Mouse (Mus musculus) neutrophil, adult 5-6 weeks (primary cell): Measurements from ENCODE around the gene Pde6g. TPM values are rescaled to one million over a fixed set of nuclear protein-coding genes. Genes with fewer than 3 reads are reported as not detected.
"Not testable (repeated sequence)": the region's sequence is repeated elsewhere in the genome, so short reads cannot be mapped to it uniquely, and the experiment has no call there.

ENCODE experiments used
- ATAC-seq: fragments of 151-379, 151-347 bp; 2 replicates; pipeline ENCODE4 v1.8.0; 2017; ENCODE audit warnings: mild to moderate bottlenecking, moderate TSS enrichment; ENCODE audit not compliant: insufficient number of reproducible peaks, poor library complexity, low FRiP score, severe bottlenecking; ENCODE audit errors: extremely low read depth
- total RNA-seq: library from RNA; stranded (forward); fragments of 200-1000 nt; gene quantifications from 2 replicates; pipeline ENCODE4 v1.2.3, GENCODE M21; 2017

The Pde6g gene
- total RNA-seq, 1 experiment from 2014 or later = not detected

DNA sequence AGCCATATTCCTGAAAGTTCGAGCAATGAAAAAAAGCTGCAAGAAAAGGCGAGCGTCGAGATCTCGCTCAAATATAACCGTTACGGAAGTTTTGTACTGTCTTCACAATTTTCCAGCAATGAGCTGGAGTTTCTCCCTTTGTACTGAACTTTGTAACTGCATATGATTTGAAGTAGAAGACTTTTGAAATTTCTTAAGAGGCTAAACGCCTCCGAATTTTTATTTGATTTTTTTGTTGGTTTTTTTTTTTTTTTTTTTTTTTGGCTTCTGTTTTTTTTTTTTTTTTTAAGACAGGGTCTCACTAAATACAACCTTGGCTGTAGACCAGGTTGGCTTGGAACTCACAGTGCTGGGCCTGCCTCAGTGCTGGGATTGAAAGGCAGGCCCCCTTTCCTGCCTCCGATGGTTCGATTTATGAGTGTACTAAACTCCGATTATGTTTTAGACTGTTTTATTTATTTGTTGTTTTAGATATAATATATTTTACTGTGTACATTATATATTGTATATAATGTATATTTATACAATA, 15.4 kb downstream of the Pde6g start:
- no peak for ATAC-seq

DNA sequence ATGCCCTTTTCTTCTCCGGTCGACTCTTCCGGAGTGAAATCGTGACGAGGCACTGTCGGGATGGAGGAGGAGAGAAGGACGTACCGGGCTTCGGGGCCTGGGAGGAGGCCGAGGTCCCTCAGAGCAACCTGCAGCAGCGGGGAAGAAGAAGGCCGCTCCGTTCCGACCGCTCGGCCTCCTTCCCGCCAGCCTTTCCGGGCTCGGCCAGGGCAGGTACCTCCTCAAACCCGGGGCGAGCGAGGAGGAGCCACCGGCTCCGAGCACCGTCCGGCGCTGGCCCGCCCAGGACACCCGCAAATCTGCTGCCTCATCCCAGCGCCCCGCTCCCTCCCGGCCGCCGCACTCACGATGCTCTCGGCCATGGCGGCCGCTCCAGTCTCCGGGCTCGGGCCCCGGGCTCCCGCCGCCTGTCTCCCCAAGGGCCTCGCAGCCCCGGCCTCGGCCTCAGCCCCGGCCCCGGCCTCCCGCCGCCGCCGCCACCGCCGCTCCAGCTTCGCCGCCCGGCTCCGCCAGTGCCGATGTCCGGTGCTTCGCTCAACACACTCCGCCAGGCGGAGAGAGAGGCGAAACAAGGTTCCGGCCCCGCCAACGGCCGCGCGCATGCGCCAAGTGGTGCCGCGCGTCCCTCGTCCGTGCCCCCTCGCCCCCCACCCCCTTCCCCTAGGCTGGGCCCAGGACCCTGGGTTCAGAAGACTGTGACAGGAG, 16.0 kb downstream of the Pde6g start, which contains the start of gene Nploc4:
Gene Nploc4, minus strand, starts transcription at position 557 of the 705 bp plus-strand sequence.
- ATAC-seq = peak; percentile 83

DNA sequence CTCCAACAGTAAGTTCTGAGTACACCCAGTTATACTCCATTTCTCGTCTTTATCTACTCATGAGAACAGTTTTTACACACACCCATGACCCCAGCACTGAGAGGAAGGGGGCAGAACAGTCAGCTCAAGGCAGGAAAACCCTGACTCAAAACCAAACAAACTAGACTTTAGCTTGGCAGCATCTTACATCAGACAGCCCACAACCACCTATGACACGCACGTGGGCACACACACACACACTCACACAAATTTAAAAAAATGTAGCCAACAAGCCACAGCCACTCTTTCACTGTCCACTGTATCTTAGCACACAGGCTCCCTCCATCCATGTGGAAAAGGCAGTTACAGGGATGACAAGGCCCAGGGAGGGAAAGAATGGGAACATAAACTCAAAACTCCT, 26.6 kb downstream of the Pde6g start:
- ATAC-seq = no peak

DNA sequence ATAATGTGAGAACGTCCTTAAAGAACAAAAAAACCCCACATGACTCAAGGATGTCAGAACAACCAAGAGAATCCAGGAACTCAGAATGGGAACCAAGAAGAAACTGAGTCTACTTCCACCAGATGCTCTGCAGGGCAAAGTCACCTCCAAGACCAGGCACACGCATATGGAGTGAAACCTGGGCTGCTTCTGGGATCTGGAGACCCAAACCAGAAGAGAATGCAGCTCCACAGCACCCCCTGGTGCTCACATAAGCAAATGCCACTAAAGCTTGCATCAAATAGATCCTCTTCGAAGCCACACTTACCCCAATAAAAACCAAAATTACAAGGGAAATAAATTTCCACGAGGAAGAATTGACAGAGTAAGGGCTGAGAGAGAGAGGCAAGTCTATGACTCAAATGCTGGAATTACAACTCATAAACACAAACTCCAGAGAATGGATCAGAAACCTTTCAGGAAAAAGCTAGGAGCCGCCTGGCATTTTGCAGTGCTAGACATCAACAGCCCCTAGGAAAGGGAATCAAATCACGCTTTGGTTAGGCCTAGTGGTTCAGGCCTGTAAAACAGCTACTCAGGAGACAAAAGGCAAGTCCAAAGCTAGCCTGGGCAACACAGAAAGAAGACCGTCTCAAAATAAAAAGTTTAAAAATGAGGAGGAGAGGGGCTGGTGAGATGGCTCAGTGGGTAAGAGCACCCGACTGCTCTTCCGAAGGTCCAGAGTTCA, 29.6 kb downstream of the Pde6g start:
- peak; percentile 44; the same call in 1 of the 2 replicates for ATAC-seq

DNA sequence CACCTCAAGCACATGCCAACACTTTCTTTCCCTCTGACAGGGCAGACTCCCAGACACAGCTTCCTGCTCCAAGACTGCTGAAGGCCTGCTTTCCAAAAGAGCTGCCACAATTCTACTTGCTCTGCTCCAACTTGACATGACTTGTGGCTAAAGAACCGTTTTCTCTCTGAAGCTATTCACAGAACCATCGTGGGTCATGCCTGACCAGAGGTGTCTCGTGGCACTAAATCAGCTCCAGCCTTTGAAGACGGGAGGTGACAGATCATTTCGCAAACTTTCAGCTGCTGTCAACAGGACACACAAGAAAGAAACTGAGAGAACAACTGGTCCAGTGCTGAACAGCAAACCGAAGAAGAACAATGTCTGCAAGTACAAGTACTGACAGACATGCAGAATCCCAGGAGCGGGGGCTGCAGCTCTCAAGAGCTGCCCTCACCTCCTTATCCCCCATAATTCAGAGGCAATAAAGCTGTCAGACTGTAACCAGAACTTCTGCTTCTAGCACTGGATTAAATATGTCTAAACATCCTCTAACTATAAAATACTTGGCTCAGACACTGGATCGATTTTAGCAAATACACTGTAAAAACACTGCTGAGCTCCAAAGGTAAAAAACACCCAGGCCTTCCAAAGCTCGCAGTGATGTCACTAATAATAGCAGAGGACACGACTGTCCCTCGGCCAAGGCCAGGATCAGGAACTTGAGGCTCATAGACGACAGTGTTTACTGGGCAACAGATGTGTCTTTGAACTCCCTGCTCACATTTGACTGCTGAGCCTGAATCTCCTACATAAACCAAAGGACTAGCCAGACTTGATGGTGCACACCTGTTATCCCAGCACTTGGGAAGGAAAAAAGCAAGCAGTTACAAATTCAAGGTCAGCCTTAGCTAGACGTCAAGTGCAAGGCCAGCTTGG, 30.4 kb downstream of the Pde6g start:
- no peak for ATAC-seq

DNA sequence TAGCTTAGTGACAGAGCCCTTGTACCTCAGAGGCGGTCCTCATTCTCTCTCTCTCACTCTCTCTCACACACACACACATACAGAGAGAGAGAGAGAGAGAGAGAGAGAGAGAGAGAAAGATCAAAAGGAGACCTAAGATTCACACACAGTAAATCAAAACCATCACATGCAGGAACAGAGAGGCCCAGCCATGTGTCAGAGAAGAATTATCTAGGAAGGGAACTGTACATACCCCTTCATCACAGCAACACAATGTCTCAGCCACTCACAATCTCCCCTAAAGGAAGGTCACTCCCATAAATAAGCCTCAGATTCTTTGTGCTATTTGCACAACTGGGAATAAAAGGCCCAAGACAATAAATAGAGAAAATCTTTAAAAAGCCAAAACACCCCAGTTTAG, 34.7 kb downstream of the Pde6g start:
- ATAC-seq = no peak

DNA sequence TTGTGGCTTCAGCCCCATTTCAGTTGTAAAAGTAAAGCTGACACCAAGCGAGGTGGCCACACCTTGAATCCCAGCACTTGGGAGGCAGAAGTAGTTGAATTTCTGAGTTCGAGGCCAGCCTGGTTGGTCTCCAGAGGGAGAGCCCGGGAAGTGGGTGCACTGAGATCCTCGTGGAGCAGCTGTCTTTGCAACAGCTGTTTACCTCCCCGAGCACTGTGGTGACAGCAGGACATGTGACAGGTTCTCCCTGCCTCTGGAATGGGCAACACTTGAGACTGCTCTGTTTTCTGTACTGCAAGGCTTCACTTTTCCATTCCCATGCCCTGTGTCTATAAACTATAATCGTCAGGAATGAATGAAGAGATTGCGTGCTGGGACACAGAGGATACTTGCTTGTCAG, 35.4 kb downstream of the Pde6g start:
- no peak for ATAC-seq

DNA sequence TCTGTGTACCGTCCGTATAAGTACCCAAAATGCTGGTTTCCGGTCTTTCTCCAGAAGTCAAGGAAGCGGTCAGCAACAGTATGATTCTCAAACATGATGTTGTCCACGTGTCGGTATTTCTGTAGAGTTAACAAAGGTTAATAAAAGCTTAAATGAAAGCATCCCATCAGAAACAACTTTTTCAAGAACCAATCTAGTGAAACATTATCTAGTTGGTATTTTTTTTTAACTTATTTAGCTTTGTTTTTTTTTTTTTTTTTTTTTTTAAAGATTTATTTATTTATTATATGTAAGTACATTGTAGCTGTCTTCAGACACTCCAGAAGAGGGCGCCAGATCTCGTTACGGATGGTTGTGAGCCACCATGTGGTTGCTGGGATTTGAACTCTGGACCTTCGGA, 39.7 kb downstream of the Pde6g start:
- ATAC-seq = not testable (repeated sequence)

DNA sequence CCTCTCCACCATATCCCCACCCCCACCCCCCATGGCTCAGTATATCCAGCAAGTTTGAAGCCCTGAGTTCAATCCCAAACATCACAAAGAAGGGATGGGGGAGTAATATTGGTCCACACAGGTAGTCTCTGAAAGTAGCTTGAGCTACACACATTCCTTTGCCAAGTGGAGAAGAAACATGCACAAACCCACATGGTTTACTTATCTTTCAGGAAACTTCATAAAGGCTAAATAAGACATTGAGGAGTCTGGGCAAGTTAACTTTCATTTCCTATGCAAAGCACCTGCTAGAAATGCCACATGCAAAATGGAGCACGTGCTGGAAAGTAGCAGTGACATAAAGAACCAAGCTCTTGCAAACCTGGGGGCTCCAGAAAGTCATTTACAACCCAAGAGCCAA, 46.9 kb downstream of the Pde6g start:
- no peak for ATAC-seq

DNA sequence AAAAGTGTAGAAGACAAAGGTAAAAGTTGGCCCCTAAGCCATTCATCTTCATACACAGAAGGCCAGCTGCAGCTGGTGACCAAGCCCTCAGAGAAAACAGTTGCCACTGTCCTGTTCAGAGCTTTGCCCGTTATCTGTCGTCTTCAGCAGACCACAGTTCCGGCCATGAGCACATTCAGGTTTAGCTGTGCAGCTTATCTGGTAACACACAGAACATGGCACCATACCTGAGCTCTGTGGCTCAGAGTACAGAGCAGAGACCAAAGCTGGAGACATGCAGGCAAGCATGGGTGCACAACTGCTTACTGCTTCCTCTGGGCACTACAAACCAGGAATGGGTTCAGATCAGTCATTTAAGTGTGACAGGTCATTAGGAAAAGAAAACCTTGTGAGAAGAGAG, 47.4 kb downstream of the Pde6g start:
- ATAC-seq = no peak

DNA sequence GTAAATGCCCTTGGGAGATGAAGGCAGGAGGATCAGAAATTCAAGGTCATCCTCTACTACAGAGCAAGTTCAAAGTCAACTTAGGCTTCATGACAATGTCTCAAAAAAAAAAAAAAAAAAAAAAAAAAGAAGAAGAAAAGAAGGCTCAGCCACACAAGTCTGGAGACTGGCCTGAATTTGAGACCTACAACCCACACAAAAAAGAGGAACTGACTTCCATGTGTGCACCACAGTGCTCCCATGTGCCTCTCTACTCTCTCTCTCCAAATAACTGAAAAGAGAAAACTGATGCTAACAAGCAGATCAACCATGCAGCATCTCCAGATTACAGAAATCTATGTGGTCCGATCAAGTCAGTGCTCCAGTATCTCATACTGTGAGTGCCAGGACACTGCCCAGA, 48.5 kb downstream of the Pde6g start:
- ATAC-seq = no peak

DNA sequence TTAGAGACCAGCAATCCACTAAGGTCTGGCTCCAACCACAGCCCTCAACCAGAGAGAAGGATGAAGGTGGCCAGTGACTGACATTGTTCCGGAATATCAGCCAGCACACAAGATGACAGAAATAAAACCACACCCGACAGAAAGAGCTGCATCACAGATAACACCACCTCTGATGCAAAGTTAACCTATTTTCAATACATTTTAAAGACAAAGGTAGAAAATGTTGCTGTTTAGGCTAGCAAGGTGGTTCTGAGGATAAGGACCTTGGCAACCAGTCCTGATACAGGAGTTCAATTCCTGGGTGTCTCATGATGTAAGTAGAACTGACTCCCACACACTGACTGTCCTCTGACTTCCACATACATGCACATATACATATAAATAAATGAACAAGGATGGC, 54.0 kb downstream of the Pde6g start:
- ATAC-seq = no peak

Other genes starting within 250 kb of the Pde6g start
- gene Bahcc1, start 220.6 kb downstream of the Pde6g start, total RNA-seq = 0.12 TPM in 1 of 2 replicates, not detected in the other
- gene Actg1, start 105.0 kb downstream of the Pde6g start, total RNA-seq = 1,411 and 1,557 TPM in 2 replicates
- gene Fscn2, start 92.0 kb downstream of the Pde6g start, total RNA-seq = 0.47 TPM in 1 of 2 replicates, not detected in the other
- gene Faap100, start 74.7 kb downstream of the Pde6g start, total RNA-seq = 13.3 and 15.6 TPM in 2 replicates
- gene Nploc4, start 15.8 kb downstream of the Pde6g start, total RNA-seq = 24.4 and 25.4 TPM in 2 replicates
- gene Tspan10, start 10.9 kb downstream of the Pde6g start, total RNA-seq = not detected in 2 replicates
- gene Oxld1, start 4.6 kb upstream of the Pde6g start, total RNA-seq = 5.9 and 9.5 TPM in 2 replicates
- gene Ccdc137, start 4.6 kb upstream of the Pde6g start, total RNA-seq = 35.0 and 48.6 TPM in 2 replicates
- 13.4 and 17.1 TPM in 2 replicates for gene Arl16, start 14.1 kb upstream of the Pde6g start, total RNA-seq
- 20.8 and 24.1 TPM in 2 replicates for gene Mrpl12, start 31.1 kb upstream of the Pde6g start, total RNA-seq
- gene Slc25a10, start 38.3 kb upstream of the Pde6g start, total RNA-seq = 5.0 and 7.9 TPM in 2 replicates
- gene Gcgr, start 77.2 kb upstream of the Pde6g start, total RNA-seq = 0.23 TPM in 1 of 2 replicates, not detected in the other
- gene Mcrip1, start 96.2 kb upstream of the Pde6g start, total RNA-seq = 15.0 and 16.9 TPM in 2 replicates
- gene Ppp1r27, start 97.6 kb upstream of the Pde6g start, total RNA-seq = not detected in 2 replicates
- gene P4hb, start 119.8 kb upstream of the Pde6g start, total RNA-seq = 122 and 155 TPM in 2 replicates
- gene Arhgdia, start 128.1 kb upstream of the Pde6g start, total RNA-seq = 166 and 185 TPM in 2 replicates
- gene Alyref, start 144.9 kb upstream of the Pde6g start, total RNA-seq = 52.7 and 88.0 TPM in 2 replicates
- 15.7 and 22.0 TPM in 2 replicates for gene Anapc11, start 144.9 kb upstream of the Pde6g start, total RNA-seq
- not detected in 2 replicates for gene Npb, start 155.0 kb upstream of the Pde6g start, total RNA-seq
- gene Pcyt2, start 164.4 kb upstream of the Pde6g start, total RNA-seq = 31.7 and 47.8 TPM in 2 replicates
- gene Sirt7, start 171.7 kb upstream of the Pde6g start, total RNA-seq = 181 and 194 TPM in 2 replicates
- gene Mafg, start 180.1 kb upstream of the Pde6g start, total RNA-seq = 25.5 and 33.5 TPM in 2 replicates
- 1.6 TPM in 1 of 2 replicates, not detected in the other for gene Pycr1, start 190.3 kb upstream of the Pde6g start, total RNA-seq
- not detected in 2 replicates for gene Myadml2, start 194.7 kb upstream of the Pde6g start, total RNA-seq
- gene Notum, start 207.7 kb upstream of the Pde6g start, total RNA-seq = not detected in 2 replicates
- gene Aspscr1, start 219.5 kb upstream of the Pde6g start, total RNA-seq = 59.7 and 74.8 TPM in 2 replicates